Comparison of ENCODE assay signal across 10 mouse cellular contexts in genomic region chr17:36892362-36892761, GRCm38 (mm10). TPM values are rescaled to one million over a fixed set of nuclear protein-coding genes. Genes with fewer than 3 reads are reported as not detected.
A peak's percentile ranks its signal among the peaks of the same experiment; 100 is the strongest.
DNase-seq lines count a peak whose midpoint lies in the region; ATAC-seq and TF ChIP-seq lines count a peak whose summit lies in the region.
"Had no signal": no experiment of that assay in that cellular context is flagged by ENCODE, and none has a peak within 500 bp of the region (broad histone marks: within the 10 kb centered on the region; RNA-seq: fewer than 3 reads in every experiment).

No protein-coding gene starts in this region.

- H3K27ac ChIP-seq in intestine, postnatal 0 days (ENCODE audit: low read depth, low read length): no peak overlapping the region
- no peak overlapping the region for H3K27ac ChIP-seq in intestine, embryonic 16.5 days (ENCODE audit: low read length)
- no peak overlapping the region for H3K27ac ChIP-seq in hindbrain, embryonic 14.5 days
- no peak overlapping the region for H3K27ac ChIP-seq in liver, embryonic 13.5 days
- no peak overlapping the region for H3K27ac ChIP-seq in neural tube, embryonic 13.5 days (replicated peaks)

- no peaks in the 10 kb centered on the region for H3K9me3 ChIP-seq in intestine, postnatal 0 days (ENCODE audit: control insufficient read depth)
- H3K9me3 ChIP-seq in intestine, embryonic 16.5 days (ENCODE audit: control insufficient read depth, low read length): no peaks in the 10 kb centered on the region
- H3K9me3 ChIP-seq in G1E (replicated peaks): no peaks in the 10 kb centered on the region
- H3K9me3 ChIP-seq in hindbrain, embryonic 14.5 days (ENCODE audit: control insufficient read depth, low read length): no peaks in the 10 kb centered on the region
- no peaks in the 10 kb centered on the region for H3K9me3 ChIP-seq in liver, embryonic 13.5 days (replicated peaks)
- H3K9me3 ChIP-seq in neural tube, embryonic 13.5 days: no peaks in the 10 kb centered on the region
- H3K9me3 ChIP-seq: megakaryocyte, embryonic 14.5 days had no signal

- H3K27me3 ChIP-seq in intestine, postnatal 0 days (replicated peaks; ENCODE audit: control insufficient read depth, insufficient read depth, low read length): no peaks in the 10 kb centered on the region
- no peaks in the 10 kb centered on the region for H3K27me3 ChIP-seq in intestine, embryonic 16.5 days (replicated peaks; ENCODE audit: control insufficient read depth, insufficient read depth, low read length)
- peaks cover 11% of the 10 kb centered on the region for H3K27me3 ChIP-seq in G1E (ENCODE audit: insufficient read depth, low read length)
- H3K27me3 ChIP-seq in hindbrain, embryonic 14.5 days (ENCODE audit: control insufficient read depth, insufficient read depth, low read length): no peaks in the 10 kb centered on the region
- peaks cover 51% of the 10 kb centered on the region for H3K27me3 ChIP-seq in liver, embryonic 13.5 days
- no peaks in the 10 kb centered on the region; the same call in none of the 2 replicates for H3K27me3 ChIP-seq in neural tube, embryonic 13.5 days

- no peak overlapping the region; the same call in 1 of the 2 replicates for H3K4me2 ChIP-seq in intestine, postnatal 0 days (replicated peaks; ENCODE audit: low read depth)
- no peak overlapping the region for H3K4me2 ChIP-seq in intestine, embryonic 16.5 days (ENCODE audit: low read depth, low read length)
- H3K4me2 ChIP-seq in hindbrain, embryonic 14.5 days (replicated peaks): no peak overlapping the region
- H3K4me2 ChIP-seq in liver, embryonic 13.5 days: no peak overlapping the region
- H3K4me2 ChIP-seq in neural tube, embryonic 13.5 days: no peak overlapping the region

- no peak overlapping the region for H3K4me3 ChIP-seq in intestine, postnatal 0 days (ENCODE audit: low read depth, low read length)
- H3K4me3 ChIP-seq in intestine, embryonic 16.5 days (ENCODE audit: low read length): no peak overlapping the region
- H3K4me3 ChIP-seq in G1E (ENCODE audit: low read depth, low read length): no peak overlapping the region
- no peak overlapping the region for H3K4me3 ChIP-seq in hindbrain, embryonic 14.5 days (replicated peaks; ENCODE audit: low read length)
- H3K4me3 ChIP-seq in liver, embryonic 13.5 days (replicated peaks): no peak overlapping the region
- H3K4me3 ChIP-seq in neural tube, embryonic 13.5 days: no peak overlapping the region
- H3K4me3 ChIP-seq: erythroblast, embryonic 14.5 days; megakaryocyte, embryonic 14.5 days had no signal

- no peak overlapping the region for H3K9ac ChIP-seq in intestine, postnatal 0 days (ENCODE audit: low read depth, low read length)
- H3K9ac ChIP-seq in intestine, embryonic 16.5 days (ENCODE audit: low read depth, low read length): no peak overlapping the region
- no peak overlapping the region for H3K9ac ChIP-seq in hindbrain, embryonic 14.5 days
- no peak overlapping the region for H3K9ac ChIP-seq in liver, embryonic 13.5 days
- H3K9ac ChIP-seq in neural tube, embryonic 13.5 days: no peak overlapping the region

- TF ChIP-seq CTCF in intestine, postnatal 0 days (IDR thresholded peaks at IDR 0.05; ENCODE audit: low read depth): peak; percentile 91
- peak; percentile 20; the same call in 1 of the 2 replicates for TF ChIP-seq CTCF in G1E (IDR thresholded peaks at IDR 0.05; ENCODE audit: low read depth, low read length)

- no peak for ATAC-seq in intestine, postnatal 0 days
- no peak for ATAC-seq in intestine, embryonic 16.5 days
- ATAC-seq in G1E (ENCODE audit: extremely low read depth, insufficient number of reproducible peaks, low FRiP score, poor library complexity, severe bottlenecking): peak; percentile 73
- ATAC-seq in hindbrain, embryonic 14.5 days (ENCODE audit: low FRiP score): no peak
- ATAC-seq in liver, embryonic 13.5 days (ENCODE audit: low read depth): 0 out of 2 replicates have a peak, but pooled peaks have one; percentile 30
- ATAC-seq in neural tube, embryonic 13.5 days (ENCODE audit: low read depth): peak; percentile 47; the same call in 1 of the 2 replicates

- peaks cover 6% of the 10 kb centered on the region; the same call in 1 of the 2 replicates for H3K4me1 ChIP-seq in intestine, postnatal 0 days (replicated peaks; ENCODE audit: control insufficient read depth, insufficient read depth, low read length)
- 0 out of 2 replicates have a peak, but pooled peaks cover 2% of the 10 kb centered on the region for H3K4me1 ChIP-seq in intestine, embryonic 16.5 days (ENCODE audit: control insufficient read depth, insufficient read depth, low read length)
- H3K4me1 ChIP-seq in G1E (ENCODE audit: insufficient read depth, low read depth, low read length): no peaks in the 10 kb centered on the region
- H3K4me1 ChIP-seq in hindbrain, embryonic 14.5 days (replicated peaks; ENCODE audit: control insufficient read depth, insufficient read depth, low read length): no peaks in the 10 kb centered on the region
- H3K4me1 ChIP-seq in liver, embryonic 13.5 days (replicated peaks): no peaks in the 10 kb centered on the region
- H3K4me1 ChIP-seq in neural tube, embryonic 13.5 days (replicated peaks): no peaks in the 10 kb centered on the region

- 5% methylated on average over 2 of the region's 2 CpGs for WGBS in intestine, postnatal 0 days
- 15% methylated on average over 2 of the region's 2 CpGs for WGBS in intestine, embryonic 16.5 days
- WGBS in hindbrain, embryonic 14.5 days: 26% methylated on average over 2 of the region's 2 CpGs
- WGBS in liver, embryonic 13.5 days (ENCODE audit: insufficient replicate concordance): 6% methylated on average over 2 of the region's 2 CpGs
- 16% methylated on average over 2 of the region's 2 CpGs for WGBS in neural tube, embryonic 13.5 days

- peak; percentile 34 for DNase-seq in G1E (ENCODE audit: low spot score)
- peak; percentile 20 for DNase-seq in cerebellum, adult 8-10 months
- DNase-seq in hindbrain, embryonic 14.5 days (ENCODE audit: low spot score): peak; percentile 57
- DNase-seq in liver, embryonic 13.5 days: no peak
- DNase-seq in urinary bladder, adult 2 months (ENCODE audit: low spot score): no peak

- H3K36me3 ChIP-seq in intestine, postnatal 0 days (ENCODE audit: control insufficient read depth, insufficient read depth): no peaks in the 10 kb centered on the region
- H3K36me3 ChIP-seq in intestine, embryonic 16.5 days (ENCODE audit: control insufficient read depth, insufficient read depth, low read length): no peaks in the 10 kb centered on the region
- H3K36me3 ChIP-seq in G1E (replicated peaks): no peaks in the 10 kb centered on the region
- H3K36me3 ChIP-seq in hindbrain, embryonic 14.5 days (replicated peaks; ENCODE audit: control insufficient read depth, insufficient read depth): no peaks in the 10 kb centered on the region
- H3K36me3 ChIP-seq in liver, embryonic 13.5 days: no peaks in the 10 kb centered on the region
- no peaks in the 10 kb centered on the region for H3K36me3 ChIP-seq in neural tube, embryonic 13.5 days

RNA-seq across cellular contexts. Expression of gene Trim40, which starts 2.4 kb away (rescaled TPM):
- 6.8 TPM in 2 replicates for polyA plus RNA-seq in intestine, postnatal 0 days (2015; fragmentation: Nextera tagmentation; extraction: Ambion mirVana)
- polyA plus RNA-seq in intestine, embryonic 16.5 days (2015; fragmentation: Nextera tagmentation; extraction: Ambion mirVana): 2.3 and 2.6 TPM in 2 replicates
- total RNA-seq in G1E (2014; fragmentation: Nextera tagmentation) (not detected in 2 replicates), G1E (2017) (0.12 TPM in 1 of 2 replicates, not detected in the other)
- polyA plus RNA-seq in G1E (2012): not detected in 2 replicates
- not detected in 2 replicates for polyA plus RNA-seq in hindbrain, embryonic 14.5 days (2014; fragmentation: Nextera tagmentation; extraction: Ambion mirVana)
- polyA plus RNA-seq in liver, embryonic 13.5 days (2015; fragmentation: Nextera tagmentation; extraction: Ambion mirVana): 0.17 TPM in 1 of 2 replicates, not detected in the other
- not detected in 2 replicates for polyA plus RNA-seq in neural tube, embryonic 13.5 days (2015; fragmentation: Nextera tagmentation; extraction: Ambion mirVana)
- polyA plus RNA-seq in urinary bladder, adult 2 months (2012; rRNA removed): 0.15 and 0.41 TPM in 2 replicates
- polyA plus RNA-seq: erythroblast, embryonic 14.5 days had no signal

RNA-seq across cellular contexts. Expression of gene Trim31, which starts 5.6 kb away (rescaled TPM):
- 53.7 and 56.2 TPM in 2 replicates for polyA plus RNA-seq in intestine, postnatal 0 days (2015; fragmentation: Nextera tagmentation; extraction: Ambion mirVana)
- polyA plus RNA-seq in intestine, embryonic 16.5 days (2015; fragmentation: Nextera tagmentation; extraction: Ambion mirVana): 63.1 and 69.7 TPM in 2 replicates
- not detected in 2 replicates for total RNA-seq in G1E (2014; fragmentation: Nextera tagmentation)
- not detected in 2 replicates for total RNA-seq in G1E (2017)
- not detected in 2 replicates for polyA plus RNA-seq in G1E (2012)
- not detected in 2 replicates for polyA plus RNA-seq in hindbrain, embryonic 14.5 days (2014; fragmentation: Nextera tagmentation; extraction: Ambion mirVana)
- 0.09 TPM in 1 of 2 replicates, not detected in the other for polyA plus RNA-seq in liver, embryonic 13.5 days (2015; fragmentation: Nextera tagmentation; extraction: Ambion mirVana)
- polyA plus RNA-seq in neural tube, embryonic 13.5 days (2015; fragmentation: Nextera tagmentation; extraction: Ambion mirVana): not detected in 2 replicates
- not detected in 2 replicates for polyA plus RNA-seq in urinary bladder, adult 2 months (2012; rRNA removed)
- polyA plus RNA-seq: erythroblast, embryonic 14.5 days had no signal

RNA-seq across cellular contexts. Expression of gene Trim10, which starts 23.0 kb away (rescaled TPM):
- 0.07 and 0.21 TPM in 2 replicates for polyA plus RNA-seq in intestine, postnatal 0 days (2015; fragmentation: Nextera tagmentation; extraction: Ambion mirVana)
- 3.3 and 5.7 TPM in 2 replicates for polyA plus RNA-seq in intestine, embryonic 16.5 days (2015; fragmentation: Nextera tagmentation; extraction: Ambion mirVana)
- total RNA-seq in G1E (2014; fragmentation: Nextera tagmentation) (8.3 and 18.1 TPM in 2 replicates), G1E (2017) (16.2 and 17.5 TPM in 2 replicates)
- polyA plus RNA-seq in G1E (2012): 2.7 and 6.1 TPM in 2 replicates
- 0.88 and 2.1 TPM in 2 replicates for polyA plus RNA-seq in hindbrain, embryonic 14.5 days (2014; fragmentation: Nextera tagmentation; extraction: Ambion mirVana)
- 286 and 323 TPM in 2 replicates for polyA plus RNA-seq in liver, embryonic 13.5 days (2015; fragmentation: Nextera tagmentation; extraction: Ambion mirVana)
- polyA plus RNA-seq in neural tube, embryonic 13.5 days (2015; fragmentation: Nextera tagmentation; extraction: Ambion mirVana): 1.3 and 1.6 TPM in 2 replicates
- polyA plus RNA-seq in urinary bladder, adult 2 months (2012; rRNA removed): 0.07 TPM in 2 replicates

RNA-seq across cellular contexts. Expression of gene Trim15, which starts 25.4 kb away (rescaled TPM):
- polyA plus RNA-seq in intestine, postnatal 0 days (2015; fragmentation: Nextera tagmentation; extraction: Ambion mirVana): 16.4 and 23.0 TPM in 2 replicates
- polyA plus RNA-seq in intestine, embryonic 16.5 days (2015; fragmentation: Nextera tagmentation; extraction: Ambion mirVana): 8.5 and 11.6 TPM in 2 replicates
- total RNA-seq in G1E (2014; fragmentation: Nextera tagmentation) (not detected in 2 replicates), G1E (2017) (0.22 TPM in 1 of 2 replicates, not detected in the other)
- not detected in 2 replicates for polyA plus RNA-seq in G1E (2012)
- 0.61 and 0.78 TPM in 2 replicates for polyA plus RNA-seq in hindbrain, embryonic 14.5 days (2014; fragmentation: Nextera tagmentation; extraction: Ambion mirVana)
- 0.22 and 0.34 TPM in 2 replicates for polyA plus RNA-seq in liver, embryonic 13.5 days (2015; fragmentation: Nextera tagmentation; extraction: Ambion mirVana)
- polyA plus RNA-seq in neural tube, embryonic 13.5 days (2015; fragmentation: Nextera tagmentation; extraction: Ambion mirVana): 0.43 and 0.61 TPM in 2 replicates
- 0.03 TPM in 1 of 2 replicates, not detected in the other for polyA plus RNA-seq in urinary bladder, adult 2 months (2012; rRNA removed)

RNA-seq across cellular contexts. Expression of gene Rnf39, which starts 50.4 kb away (rescaled TPM):
- 1.7 and 2.2 TPM in 2 replicates for polyA plus RNA-seq in intestine, postnatal 0 days (2015; fragmentation: Nextera tagmentation; extraction: Ambion mirVana)
- 1.8 and 2.4 TPM in 2 replicates for polyA plus RNA-seq in intestine, embryonic 16.5 days (2015; fragmentation: Nextera tagmentation; extraction: Ambion mirVana)
- total RNA-seq in G1E (2014; fragmentation: Nextera tagmentation) (not detected in 2 replicates), G1E (2017) (not detected in 2 replicates)
- polyA plus RNA-seq in G1E (2012): not detected in 2 replicates
- 0.90 and 1.3 TPM in 2 replicates for polyA plus RNA-seq in hindbrain, embryonic 14.5 days (2014; fragmentation: Nextera tagmentation; extraction: Ambion mirVana)
- polyA plus RNA-seq in liver, embryonic 13.5 days (2015; fragmentation: Nextera tagmentation; extraction: Ambion mirVana): not detected in 2 replicates
- 1.1 and 1.3 TPM in 2 replicates for polyA plus RNA-seq in neural tube, embryonic 13.5 days (2015; fragmentation: Nextera tagmentation; extraction: Ambion mirVana)
- polyA plus RNA-seq in urinary bladder, adult 2 months (2012; rRNA removed): 8.9 and 11.0 TPM in 2 replicates
- polyA plus RNA-seq: erythroblast, embryonic 14.5 days had no signal

Comparison
In these comparisons a context has a peak if more than half of its experiments do, and no peak if none do; other contexts are left out.
1. ATAC-seq: peak in G1E (single experiment), liver, embryonic 13.5 days (single experiment) and neural tube, embryonic 13.5 days (single experiment); none in intestine, postnatal 0 days (single experiment), intestine, embryonic 16.5 days (single experiment) and hindbrain, embryonic 14.5 days (single experiment).
2. DNase-seq: peak in G1E (single experiment), cerebellum, adult 8-10 months (single experiment) and hindbrain, embryonic 14.5 days (single experiment); none in liver, embryonic 13.5 days (single experiment) and urinary bladder, adult 2 months (single experiment).
3. RNA of gene Trim31, which starts 5.6 kb away (polyA plus RNA-seq): 63.1 to 69.7 TPM in intestine, embryonic 16.5 days and 53.7 to 56.2 TPM in intestine, postnatal 0 days; not detected in G1E, not detected in hindbrain, embryonic 14.5 days, 0.09 TPM in liver, embryonic 13.5 days, not detected in neural tube, embryonic 13.5 days and not detected in urinary bladder, adult 2 months; every median in the first group is over 10 times any median in the second.
4. RNA of gene Trim10, which starts 23.0 kb away (polyA plus RNA-seq): 286 to 323 TPM in liver, embryonic 13.5 days; 2.7 to 6.1 TPM in G1E, 3.3 to 5.7 TPM in intestine, embryonic 16.5 days, 1.3 to 1.6 TPM in neural tube, embryonic 13.5 days, 0.88 to 2.1 TPM in hindbrain, embryonic 14.5 days, 0.07 TPM in urinary bladder, adult 2 months and 0.07 to 0.21 TPM in intestine, postnatal 0 days; every median in the first group is over 10 times any median in the second.